Mouse (Mus musculus): ENCODE measurements around the gene Hnf1a. TPM values are rescaled to one million over a fixed set of nuclear protein-coding genes. Genes with fewer than 3 reads are reported as not detected.

The Hnf1a gene
- polyA plus RNA-seq, 1 experiment, result not detected

GRCm38 (mm10) chr5:114982001-114982400 lies 11.1 kb upstream of the Hnf1a start:
- no peak for DNase-seq
- H3K4me3 ChIP-seq (replicated peaks; ENCODE audit: extremely low read depth, low read depth, low read length), result no peak overlapping the region
- TF ChIP-seq CTCF (IDR thresholded peaks at IDR 0.05; ENCODE audit: insufficient read depth, low read length), result no peak
- TF ChIP-seq POLR2A (IDR thresholded peaks at IDR 0.05; ENCODE audit: borderline replicate concordance, extremely low read depth, low read depth, low read length), result no peak
- 68% methylated on average over 15 of the region's 15 CpGs for WGBS
- peaks cover 3% of the 10 kb centered on the region; the same call in 1 of the 2 replicates for H3K4me1 ChIP-seq (ENCODE audit: control insufficient read depth, insufficient read depth, low read length)

GRCm38 (mm10) chr5:114980122-114980748 lies 9.3 kb upstream of the Hnf1a start:
- no peak for TF ChIP-seq CTCF (IDR thresholded peaks at IDR 0.05; ENCODE audit: insufficient read depth, low read length)
- TF ChIP-seq POLR2A (IDR thresholded peaks at IDR 0.05; ENCODE audit: borderline replicate concordance, extremely low read depth, low read depth, low read length), result peak; percentile 40; the same call in 1 of the 2 replicates
- 31% methylated on average over 16 of the region's 16 CpGs for WGBS
- DNase-seq, result peak; percentile 24
- peak overlapping the region; percentile 69 for H3K4me3 ChIP-seq (replicated peaks; ENCODE audit: extremely low read depth, low read depth, low read length)
- H3K4me1 ChIP-seq (ENCODE audit: control insufficient read depth, insufficient read depth, low read length), result peaks cover 3% of the 10 kb centered on the region; the same call in 1 of the 2 replicates

- peak overlapping the region; percentile 69 for H3K4me3 ChIP-seq (replicated peaks; ENCODE audit: extremely low read depth, low read depth, low read length)
- H3K4me1 ChIP-seq (ENCODE audit: control insufficient read depth, insufficient read depth, low read length), result peaks cover 3% of the 10 kb centered on the region; the same call in 1 of the 2 replicates
- peak; percentile 75 for DNase-seq
- 0 out of 2 replicates have a peak, but pooled peaks have one; percentile 6 for TF ChIP-seq POLR2A (IDR thresholded peaks at IDR 0.05; ENCODE audit: borderline replicate concordance, extremely low read depth, low read depth, low read length)
- peak; percentile 97 for TF ChIP-seq CTCF (IDR thresholded peaks at IDR 0.05; ENCODE audit: insufficient read depth, low read length)
- WGBS, result 5% methylated on average over 32 of the region's 32 CpGs
Measured at GRCm38 (mm10) chr5:114979250-114980121, 8.6 kb upstream of the Hnf1a start.

GRCm38 (mm10) chr5:114978888-114979249 lies 8.0 kb upstream of the Hnf1a start:
- DNase-seq, result no peak
- peaks cover 3% of the 10 kb centered on the region; the same call in 1 of the 2 replicates for H3K4me1 ChIP-seq (ENCODE audit: control insufficient read depth, insufficient read depth, low read length)
- 4% methylated on average over 6 of the region's 6 CpGs for WGBS
- H3K4me3 ChIP-seq (replicated peaks; ENCODE audit: extremely low read depth, low read depth, low read length), result no peak overlapping the region
- peak; percentile 34; the same call in 1 of the 2 replicates for TF ChIP-seq CTCF (IDR thresholded peaks at IDR 0.05; ENCODE audit: insufficient read depth, low read length)
- no peak for TF ChIP-seq POLR2A (IDR thresholded peaks at IDR 0.05; ENCODE audit: borderline replicate concordance, extremely low read depth, low read depth, low read length)

GRCm38 (mm10) chr5:114978473-114978872 lies 7.6 kb upstream of the Hnf1a start:
- WGBS, result 61% methylated on average over 11 of the region's 11 CpGs
- TF ChIP-seq CTCF (IDR thresholded peaks at IDR 0.05; ENCODE audit: insufficient read depth, low read length), result no peak
- no peak for TF ChIP-seq POLR2A (IDR thresholded peaks at IDR 0.05; ENCODE audit: borderline replicate concordance, extremely low read depth, low read depth, low read length)
- Histone ChIP-seq H3K4me1 (ENCODE audit: control insufficient read depth, insufficient read depth, low read length) (peaks cover 3% of the 10 kb centered on the region; the same call in 1 of the 2 replicates), H3K4me3 (replicated peaks; ENCODE audit: extremely low read depth, low read depth, low read length) (no peak overlapping the region)
- DNase-seq, result no peak

- H3K4me3 ChIP-seq (replicated peaks; ENCODE audit: extremely low read depth, low read depth, low read length), result no peak overlapping the region
- peaks cover 3% of the 10 kb centered on the region; the same call in 1 of the 2 replicates for H3K4me1 ChIP-seq (ENCODE audit: control insufficient read depth, insufficient read depth, low read length)
- no peak for TF ChIP-seq CTCF (IDR thresholded peaks at IDR 0.05; ENCODE audit: insufficient read depth, low read length)
- TF ChIP-seq POLR2A (IDR thresholded peaks at IDR 0.05; ENCODE audit: borderline replicate concordance, extremely low read depth, low read depth, low read length), result no peak
- DNase-seq, result no peak
Measured at GRCm38 (mm10) chr5:114976935-114977334, 6.0 kb upstream of the Hnf1a start.

- H3K4me3 ChIP-seq (replicated peaks; ENCODE audit: extremely low read depth, low read depth, low read length), result no peak overlapping the region
- TF ChIP-seq CTCF (IDR thresholded peaks at IDR 0.05; ENCODE audit: insufficient read depth, low read length) (no peak), POLR2A (IDR thresholded peaks at IDR 0.05; ENCODE audit: borderline replicate concordance, extremely low read depth, low read depth, low read length) (no peak)
- DNase-seq, result no peak
- 75% methylated on average over 8 of the region's 8 CpGs for WGBS
- no peaks in the 10 kb centered on the region for H3K4me1 ChIP-seq (ENCODE audit: control insufficient read depth, insufficient read depth, low read length)
Measured at GRCm38 (mm10) chr5:114973131-114973530, 2.2 kb upstream of the Hnf1a start.

- H3K4me1 ChIP-seq (ENCODE audit: control insufficient read depth, insufficient read depth, low read length), result no peaks in the 10 kb centered on the region
- H3K4me3 ChIP-seq (replicated peaks; ENCODE audit: extremely low read depth, low read depth, low read length), result no peak overlapping the region
- 82% methylated on average over 9 of the region's 9 CpGs for WGBS
- no peak for TF ChIP-seq CTCF (IDR thresholded peaks at IDR 0.05; ENCODE audit: insufficient read depth, low read length)
- no peak for TF ChIP-seq POLR2A (IDR thresholded peaks at IDR 0.05; ENCODE audit: borderline replicate concordance, extremely low read depth, low read depth, low read length)
- no peak for DNase-seq
Measured at GRCm38 (mm10) chr5:114972201-114972600, 1.3 kb upstream of the Hnf1a start.

- Histone ChIP-seq H3K4me1 (ENCODE audit: control insufficient read depth, insufficient read depth, low read length) (no peaks in the 10 kb centered on the region), H3K4me3 (replicated peaks; ENCODE audit: extremely low read depth, low read depth, low read length) (no peak overlapping the region)
- no peak for TF ChIP-seq POLR2A (IDR thresholded peaks at IDR 0.05; ENCODE audit: borderline replicate concordance, extremely low read depth, low read depth, low read length)
- no peak for TF ChIP-seq CTCF (IDR thresholded peaks at IDR 0.05; ENCODE audit: insufficient read depth, low read length)
- DNase-seq, result no peak
- WGBS, result 59% methylated on average over 13 of the region's 13 CpGs
Measured at GRCm38 (mm10) chr5:114969609-114970215, 1.2 kb downstream of the Hnf1a start.

Data from lung, adult 2 months (tissue).